In genomic region chr5:18087919-18088445, GRCm38 (mm10) we compare ENCODE assay signal across 9 mouse cellular contexts.
DNase-seq lines count a peak whose midpoint lies in the region; ATAC-seq and TF ChIP-seq lines count a peak whose summit lies in the region.
"Had no signal": no experiment of that assay in that cellular context is flagged by ENCODE, and none has a peak within 500 bp of the region (broad histone marks: within the 10 kb centered on the region; RNA-seq: fewer than 3 reads in every experiment).

No protein-coding gene starts in this region.

- H3K4me3 ChIP-seq in G1E (ENCODE audit: low read depth, low read length): no peak overlapping the region
- H3K4me3 ChIP-seq in bone marrow, adult 2 months (replicated peaks; ENCODE audit: control insufficient read depth, low read depth, low read length): no peak overlapping the region
- H3K4me3 ChIP-seq in embryonic facial prominence, embryonic 15.5 days (replicated peaks): no peak overlapping the region
- no peak overlapping the region for H3K4me3 ChIP-seq in hindbrain, embryonic 11.5 days (ENCODE audit: low read depth, low read length)
- H3K4me3 ChIP-seq: megakaryocyte, embryonic 14.5 days had no signal

- no peak overlapping the region for H3K27ac ChIP-seq in bone marrow, adult 2 months (ENCODE audit: control insufficient read depth, insufficient read depth, low read depth, low read length, poor library complexity)
- H3K27ac ChIP-seq in embryonic facial prominence, embryonic 15.5 days (replicated peaks): no peak overlapping the region
- H3K27ac ChIP-seq in hindbrain, embryonic 11.5 days (ENCODE audit: low read depth, low read length): no peak overlapping the region

- peak; percentile 1 for DNase-seq in G1E (ENCODE audit: low spot score)
- peak; percentile 68 for DNase-seq in hindbrain, embryonic 11.5 days (ENCODE audit: low spot score)
- peak; percentile 61 for DNase-seq in layer of hippocampus, adult 9-10 months (ENCODE audit: low spot score)
- peak; percentile 76 for DNase-seq in lung, postnatal 36 days
- DNase-seq in right cerebral cortex, postnatal 25 days: peak; percentile 16
- DNase-seq in gastrocnemius, adult 8-10 months (ENCODE audit: low spot score in 2 of 2): no peak

- no peaks in the 10 kb centered on the region for H3K36me3 ChIP-seq in G1E (replicated peaks)
- no peaks in the 10 kb centered on the region for H3K36me3 ChIP-seq in embryonic facial prominence, embryonic 15.5 days
- no peaks in the 10 kb centered on the region for H3K36me3 ChIP-seq in hindbrain, embryonic 11.5 days (ENCODE audit: control insufficient read depth, insufficient read depth, low read length)

- no peaks in the 10 kb centered on the region; the same call in 1 of the 2 replicates for H3K4me1 ChIP-seq in G1E (ENCODE audit: insufficient read depth, low read depth, low read length)
- H3K4me1 ChIP-seq in bone marrow, adult 2 months (ENCODE audit: control insufficient read depth, insufficient read depth, low read length): no peaks in the 10 kb centered on the region
- H3K4me1 ChIP-seq in embryonic facial prominence, embryonic 15.5 days: peaks cover 10% of the 10 kb centered on the region
- H3K4me1 ChIP-seq in hindbrain, embryonic 11.5 days (replicated peaks; ENCODE audit: control insufficient read depth, insufficient read depth, low read length): no peaks in the 10 kb centered on the region
- H3K4me1 ChIP-seq: megakaryocyte, embryonic 14.5 days had no signal

- H3K9me3 ChIP-seq in G1E (replicated peaks): no peaks in the 10 kb centered on the region
- H3K9me3 ChIP-seq in embryonic facial prominence, embryonic 15.5 days (replicated peaks): no peaks in the 10 kb centered on the region
- no peaks in the 10 kb centered on the region for H3K9me3 ChIP-seq in hindbrain, embryonic 11.5 days (ENCODE audit: control insufficient read depth, low read length)
- H3K9me3 ChIP-seq: megakaryocyte, embryonic 14.5 days had no signal

- no peak overlapping the region; the same call in 1 of the 2 replicates for H3K4me2 ChIP-seq in embryonic facial prominence, embryonic 15.5 days (replicated peaks)
- H3K4me2 ChIP-seq in hindbrain, embryonic 11.5 days (replicated peaks; ENCODE audit: low read depth, low read length): no peak overlapping the region

- WGBS in bone marrow, adult 2 months: 15% methylated on average over 8 of the region's 8 CpGs
- 28% methylated on average over 8 of the region's 8 CpGs for WGBS in embryonic facial prominence, embryonic 15.5 days
- WGBS in hindbrain, embryonic 11.5 days: 44% methylated on average over 8 of the region's 8 CpGs

- peaks cover 4% of the 10 kb centered on the region; the same call in 1 of the 2 replicates for H3K27me3 ChIP-seq in G1E (ENCODE audit: insufficient read depth, low read length)
- H3K27me3 ChIP-seq in embryonic facial prominence, embryonic 15.5 days: no peaks in the 10 kb centered on the region
- no peaks in the 10 kb centered on the region for H3K27me3 ChIP-seq in hindbrain, embryonic 11.5 days (ENCODE audit: control insufficient read depth, insufficient read depth, low read length)
- H3K27me3 ChIP-seq: megakaryocyte, embryonic 14.5 days had no signal

- 0 out of 2 replicates have a peak, but pooled peaks have one; percentile 28 for ATAC-seq in G1E (ENCODE audit: extremely low read depth, insufficient number of reproducible peaks, low FRiP score, poor library complexity, severe bottlenecking)
- peak; percentile 54 for ATAC-seq in embryonic facial prominence, embryonic 15.5 days (ENCODE audit: insufficient number of reproducible peaks, low FRiP score, low TSS enrichment, low read depth)
- ATAC-seq in hindbrain, embryonic 11.5 days (ENCODE audit: low FRiP score): peak; percentile 82

- peak; percentile 28; the same call in 1 of the 2 replicates for TF ChIP-seq CTCF in G1E (IDR thresholded peaks at IDR 0.05; ENCODE audit: low read depth, low read length)
- TF ChIP-seq CTCF in bone marrow, adult 2 months (IDR thresholded peaks at IDR 0.05; ENCODE audit: control insufficient read depth, insufficient read depth, low read length): peak; percentile 25; the same call in 1 of the 2 replicates

- no peak overlapping the region for H3K9ac ChIP-seq in embryonic facial prominence, embryonic 15.5 days
- no peak overlapping the region for H3K9ac ChIP-seq in hindbrain, embryonic 11.5 days (ENCODE audit: low read depth, low read length)

- no peak for TF ChIP-seq POLR2A in bone marrow, adult 2 months (IDR thresholded peaks at IDR 0.05; ENCODE audit: borderline replicate concordance, control insufficient read depth, low read depth, low read length)

Comparison
In these comparisons a context has a peak if more than half of its experiments do, and no peak if none do; other contexts are left out.
1. ATAC-seq: peak in every context shown above with its lines; median percentile 82 in hindbrain, embryonic 11.5 days; 54 in embryonic facial prominence, embryonic 15.5 days; 28 in G1E.
2. DNase-seq: peak in G1E (single experiment), hindbrain, embryonic 11.5 days (single experiment), layer of hippocampus, adult 9-10 months (single experiment), lung, postnatal 36 days (single experiment) and right cerebral cortex, postnatal 25 days (single experiment); none in gastrocnemius, adult 8-10 months (0 of 2).